Mouse (Mus musculus): ENCODE results near the gene Ftl1. TPM values are rescaled to one million over a fixed set of nuclear protein-coding genes. Genes with fewer than 3 reads are reported as not detected.
"Not testable (repeated sequence)": the region's sequence is repeated elsewhere in the genome, so short reads cannot be mapped to it uniquely, and the experiment has no call there.

Ftl1 gene
- polyA plus RNA-seq (2012; rRNA removed) = 463 and 480 TPM in 2 replicates

- WGBS = under 1% methylated on average over 37 of the region's 37 CpGs
- Histone ChIP-seq H3K27ac (ENCODE audit: insufficient read depth, low read length) (peak within 1 kb of the TSS; percentile 89), H3K4me1 (ENCODE audit: control insufficient read depth, insufficient read depth, low read length) (peaks cover 11% of the 10 kb centered on the region), H3K4me3 (replicated peaks; ENCODE audit: insufficient read depth, low read depth, low read length) (peak within 1 kb of the TSS; percentile 96)
- peak; percentile 95 to 99 for DNase-seq
- not testable (repeated sequence) for H3K27me3 ChIP-seq (ENCODE audit: control insufficient read depth, insufficient read depth, low read length)
- peak; percentile 94; the same call in 1 of the 2 replicates for TF ChIP-seq POLR2A (IDR thresholded peaks at IDR 0.05; ENCODE audit: borderline replicate concordance, insufficient read depth, low read length)
Measured at GRCm38 (mm10) chr7:45459564-45460140, at the start of gene Ftl1. Gene Ftl1 (minus strand): TSS chr7:45459884.

GRCm38 (mm10) chr7:45509181-45509882 lies 49.6 kb upstream of the Ftl1 start:
- WGBS = 22% methylated on average over 19 of the region's 19 CpGs
- no peak for TF ChIP-seq POLR2A (IDR thresholded peaks at IDR 0.05; ENCODE audit: borderline replicate concordance, insufficient read depth, low read length)
- TF ChIP-seq CTCF (IDR thresholded peaks at IDR 0.05; ENCODE audit: borderline replicate concordance, insufficient read depth, low read depth, low read length) = no peak
- Histone ChIP-seq H3K27me3 (ENCODE audit: control insufficient read depth, insufficient read depth, low read length) (no peaks in the 10 kb centered on the region), H3K27ac (ENCODE audit: insufficient read depth, low read length) (no peak overlapping the region), H3K4me3 (replicated peaks; ENCODE audit: insufficient read depth, low read depth, low read length) (peak overlapping the region; percentile 98), H3K4me1 (ENCODE audit: control insufficient read depth, insufficient read depth, low read length) (peaks cover 18% of the 10 kb centered on the region)
- DNase-seq = peak in 1 of 2 experiments; percentile 48

GRCm38 (mm10) chr7:45508561-45508960 lies 48.9 kb upstream of the Ftl1 start:
- DNase-seq = no peak
- TF ChIP-seq CTCF (IDR thresholded peaks at IDR 0.05; ENCODE audit: borderline replicate concordance, insufficient read depth, low read depth, low read length) (no peak), POLR2A (IDR thresholded peaks at IDR 0.05; ENCODE audit: borderline replicate concordance, insufficient read depth, low read length) (no peak)
- Histone ChIP-seq H3K4me3 (replicated peaks; ENCODE audit: insufficient read depth, low read depth, low read length) (no peak overlapping the region), H3K4me1 (ENCODE audit: control insufficient read depth, insufficient read depth, low read length) (peaks cover 18% of the 10 kb centered on the region), H3K27ac (ENCODE audit: insufficient read depth, low read length) (no peak overlapping the region), H3K27me3 (ENCODE audit: control insufficient read depth, insufficient read depth, low read length) (no peaks in the 10 kb centered on the region)
- 76% methylated on average over 6 of the region's 6 CpGs for WGBS

- H3K27ac ChIP-seq (ENCODE audit: insufficient read depth, low read length) = no peak overlapping the region
- TF ChIP-seq CTCF (IDR thresholded peaks at IDR 0.05; ENCODE audit: borderline replicate concordance, insufficient read depth, low read depth, low read length) (no peak), POLR2A (IDR thresholded peaks at IDR 0.05; ENCODE audit: borderline replicate concordance, insufficient read depth, low read length) (no peak)
- no peak overlapping the region for H3K4me3 ChIP-seq (replicated peaks; ENCODE audit: insufficient read depth, low read depth, low read length)
- WGBS = 69% methylated on average over 6 of the region's 6 CpGs
- peaks cover 25% of the 10 kb centered on the region for H3K4me1 ChIP-seq (ENCODE audit: control insufficient read depth, insufficient read depth, low read length)
- peak in 1 of 2 experiments; percentile 53 for DNase-seq
- no peaks in the 10 kb centered on the region for H3K27me3 ChIP-seq (ENCODE audit: control insufficient read depth, insufficient read depth, low read length)
Measured at GRCm38 (mm10) chr7:45507583-45507982, 47.9 kb upstream of the Ftl1 start.

- TF ChIP-seq POLR2A (IDR thresholded peaks at IDR 0.05; ENCODE audit: borderline replicate concordance, insufficient read depth, low read length) = no peak
- TF ChIP-seq CTCF (IDR thresholded peaks at IDR 0.05; ENCODE audit: borderline replicate concordance, insufficient read depth, low read depth, low read length) = no peak
- DNase-seq = no peak
- no peak overlapping the region for H3K4me3 ChIP-seq (replicated peaks; ENCODE audit: insufficient read depth, low read depth, low read length)
- no peaks in the 10 kb centered on the region for H3K27me3 ChIP-seq (ENCODE audit: control insufficient read depth, insufficient read depth, low read length)
- H3K27ac ChIP-seq (ENCODE audit: insufficient read depth, low read length) = no peak overlapping the region
- WGBS = 97% methylated on average over 6 of the region's 6 CpGs
- peaks cover 22% of the 10 kb centered on the region for H3K4me1 ChIP-seq (ENCODE audit: control insufficient read depth, insufficient read depth, low read length)
Measured at GRCm38 (mm10) chr7:45498427-45498826, 38.7 kb upstream of the Ftl1 start.

- no peaks in the 10 kb centered on the region for H3K27me3 ChIP-seq (ENCODE audit: control insufficient read depth, insufficient read depth, low read length)
- peak in 1 of 2 experiments; percentile 47 for DNase-seq
- H3K4me1 ChIP-seq (ENCODE audit: control insufficient read depth, insufficient read depth, low read length) = peaks cover 35% of the 10 kb centered on the region
- TF ChIP-seq CTCF (IDR thresholded peaks at IDR 0.05; ENCODE audit: borderline replicate concordance, insufficient read depth, low read depth, low read length) (no peak), POLR2A (IDR thresholded peaks at IDR 0.05; ENCODE audit: borderline replicate concordance, insufficient read depth, low read length) (no peak)
- WGBS = 60% methylated on average over 9 of the region's 9 CpGs
- H3K27ac ChIP-seq (ENCODE audit: insufficient read depth, low read length) = peak overlapping the region; percentile 97
- H3K4me3 ChIP-seq (replicated peaks; ENCODE audit: insufficient read depth, low read depth, low read length) = no peak overlapping the region
Measured at GRCm38 (mm10) chr7:45494548-45494947, 34.9 kb upstream of the Ftl1 start.

- Histone ChIP-seq H3K4me3 (replicated peaks; ENCODE audit: insufficient read depth, low read depth, low read length) (no peak overlapping the region), H3K27ac (ENCODE audit: insufficient read depth, low read length) (peak overlapping the region; percentile 97), H3K27me3 (ENCODE audit: control insufficient read depth, insufficient read depth, low read length) (no peaks in the 10 kb centered on the region), H3K4me1 (ENCODE audit: control insufficient read depth, insufficient read depth, low read length) (peaks cover 35% of the 10 kb centered on the region)
- 14% methylated on average over 5 of the region's 5 CpGs for WGBS
- TF ChIP-seq POLR2A (IDR thresholded peaks at IDR 0.05; ENCODE audit: borderline replicate concordance, insufficient read depth, low read length) = no peak
- no peak for TF ChIP-seq CTCF (IDR thresholded peaks at IDR 0.05; ENCODE audit: borderline replicate concordance, insufficient read depth, low read depth, low read length)
- DNase-seq = peak; percentile 87 to 93
Measured at GRCm38 (mm10) chr7:45492951-45493350, 33.3 kb upstream of the Ftl1 start.
